Mouse (Mus musculus) ES-E14 (cell line): ENCODE data around the gene Rec8.

Source experiments
- CHD2 ChIP-seq: IDR thresholded peaks from 2 replicates; pipeline ENCODE4 v1.6.1; 2014; ENCODE audit warnings: mild to moderate bottlenecking, low read depth, low read length, inconsistent platforms
- HCFC1 ChIP-seq: IDR thresholded peaks from 2 replicates; pipeline ENCODE4 v1.6.1; 2012; ENCODE audit warnings: low read length, inconsistent platforms, borderline replicate concordance; ENCODE audit not compliant: insufficient read depth
- MAFK ChIP-seq: IDR thresholded peaks from 2 replicates; pipeline ENCODE4 v1.6.1; 2014; ENCODE audit warnings: mild to moderate bottlenecking, low read depth, low read length, inconsistent platforms; ENCODE audit not compliant: insufficient read depth
- ZNF384 ChIP-seq: IDR thresholded peaks from 2 replicates; pipeline ENCODE4 v1.6.1; 2012; ENCODE audit warnings: low read depth, low read length, inconsistent platforms

DNA sequence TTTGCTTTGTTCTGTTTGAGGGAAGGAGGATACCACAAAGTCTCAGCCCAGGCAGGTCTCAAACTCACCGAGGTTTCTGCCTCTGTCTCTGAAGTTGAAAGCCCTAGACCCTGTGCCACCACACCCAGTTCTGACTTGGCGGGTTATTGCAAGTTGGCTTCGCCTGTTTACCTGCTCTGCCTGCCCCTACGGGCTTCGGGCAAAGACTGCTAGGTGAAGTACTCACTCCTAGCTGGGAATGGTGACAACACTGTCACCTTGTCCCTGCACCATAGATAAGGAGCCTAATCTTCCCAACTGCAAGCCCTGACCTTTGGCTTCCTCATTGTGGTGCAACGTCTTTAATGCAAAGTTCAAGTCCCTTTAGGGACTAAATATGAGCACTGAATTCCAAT is 32.3 kb upstream of the Rec8 start:
- no peak for TF ChIP-seq ZNF384
- no peak for TF ChIP-seq HCFC1
- TF ChIP-seq MAFK: no peak
- no peak for TF ChIP-seq CHD2
